Mouse (Mus musculus) heart, adult 18-20 months (tissue): ENCODE results near the gene Smad6. TPM values are rescaled to one million over a fixed set of nuclear protein-coding genes. Genes with fewer than 3 reads are reported as not detected.

Experiments
- DNase-seq, 2 experiments: peaks; one replicate each; pipeline ENCODE4 v3.0.0; 2021 to 2022; ENCODE audit warnings: mixed read lengths in 1 of 2
- total RNA-seq, 2 experiments: library from RNA; stranded (reverse); gene quantifications; 2 replicates each; pipeline ENCODE4 v1.2.3; 2021

Gene Smad6
- total RNA-seq, 2 experiments from 2014 or later, result 9.0 to 11.3 TPM

DNA sequence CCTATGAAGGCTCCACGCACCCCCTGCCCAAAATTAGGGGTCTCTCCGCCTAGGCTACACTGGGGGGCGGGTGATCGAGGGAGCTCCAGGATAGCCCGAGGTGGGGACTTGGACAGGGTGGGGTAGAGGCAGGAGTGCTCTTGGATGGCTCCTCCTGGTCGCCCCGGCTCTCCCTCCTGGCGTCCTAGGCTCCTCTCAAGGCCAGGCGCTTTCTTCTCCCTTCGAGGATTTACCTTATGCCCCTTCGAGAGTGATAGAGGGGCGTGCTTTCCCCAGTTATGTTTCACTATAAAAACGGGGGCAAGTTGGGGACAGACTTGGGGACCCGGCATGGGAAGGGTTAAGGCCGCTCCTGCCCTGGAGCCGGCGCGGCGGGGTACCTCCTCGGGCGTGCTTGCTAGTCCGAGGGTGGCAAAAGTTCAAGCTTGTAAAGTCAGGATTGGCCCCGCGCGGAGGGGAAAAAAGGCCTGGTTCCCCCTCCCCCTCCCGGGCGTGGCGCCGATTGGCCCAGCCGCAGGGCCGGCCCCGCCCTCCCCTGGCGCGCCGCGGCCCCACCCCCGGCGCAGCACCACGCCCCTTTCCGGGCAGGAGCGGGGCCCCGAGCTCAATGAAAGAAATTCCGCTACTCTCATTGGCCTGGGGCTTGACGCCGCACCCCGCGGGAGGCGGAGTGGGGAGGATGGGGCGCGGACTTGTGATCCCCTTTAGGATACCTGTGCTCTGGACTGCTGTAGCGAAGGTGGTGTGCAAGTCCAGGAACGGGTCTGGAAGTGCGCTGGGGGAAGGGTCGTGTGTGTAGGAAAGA lies 905 bp upstream of the Smad6 start:
- DNase-seq, result peak; percentile 97

DNA sequence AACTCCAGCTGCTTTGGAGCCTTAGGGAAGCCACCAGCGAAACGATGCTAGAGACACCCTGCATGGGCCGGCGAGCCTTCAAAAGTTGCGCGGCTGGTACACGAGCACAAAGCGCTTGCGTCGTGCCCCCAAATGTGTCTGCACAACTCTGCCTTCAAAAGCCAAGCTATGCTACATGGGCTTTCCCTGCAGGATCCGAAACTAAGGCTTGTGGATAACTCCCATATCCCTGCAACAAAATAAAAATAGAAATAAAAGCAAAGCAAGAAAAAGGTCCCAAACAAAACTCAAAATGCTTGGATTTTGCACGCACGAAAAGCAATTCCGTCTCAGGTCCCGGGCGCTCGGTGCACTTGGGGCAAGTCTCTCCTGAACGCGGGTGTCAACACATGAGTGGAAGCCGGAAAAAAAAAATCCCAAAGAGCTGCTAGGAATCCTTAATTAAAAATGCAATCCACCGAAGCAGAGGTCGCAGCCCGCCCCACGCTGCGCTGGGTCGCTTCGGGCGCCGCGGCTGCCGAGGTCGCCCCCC lies 474 bp downstream of the Smad6 start:
- DNase-seq, result no peak

DNA sequence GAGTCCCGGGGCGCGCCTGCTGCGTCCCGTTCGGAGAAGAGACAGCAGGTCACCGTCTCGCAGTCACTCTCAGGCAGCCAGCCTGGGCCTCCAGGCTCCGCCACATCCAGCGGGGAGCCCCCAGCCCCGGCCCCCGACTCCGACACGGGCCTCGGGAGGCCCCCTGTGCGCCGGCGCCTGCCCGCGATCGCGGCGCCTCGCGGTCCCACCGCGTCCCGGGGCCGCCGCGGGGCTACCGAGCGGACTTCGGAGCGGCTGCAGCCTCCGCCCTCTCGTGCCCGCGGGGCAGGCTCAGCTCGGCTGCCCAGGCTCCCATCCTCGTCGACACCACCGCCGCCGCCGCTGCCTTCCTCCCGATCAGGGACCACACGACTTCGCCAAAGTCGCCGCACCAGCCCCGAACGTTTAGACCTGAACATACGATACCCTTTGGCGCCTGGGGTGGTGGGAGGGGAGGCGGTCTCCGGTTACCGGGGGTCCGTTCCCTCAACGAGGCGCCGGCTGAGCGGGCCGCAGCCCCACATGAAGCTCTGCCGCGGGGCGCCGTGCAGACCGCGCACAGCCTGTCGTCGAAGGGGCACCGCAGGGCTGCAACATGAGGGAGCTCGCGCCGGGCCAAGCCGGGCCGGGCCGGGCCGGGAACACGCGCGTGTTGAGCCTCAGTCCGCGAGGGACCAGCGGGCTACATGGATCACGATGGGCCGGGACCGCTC lies 1.1 kb downstream of the Smad6 start:
- DNase-seq, result peak; percentile 32 to 64

DNA sequence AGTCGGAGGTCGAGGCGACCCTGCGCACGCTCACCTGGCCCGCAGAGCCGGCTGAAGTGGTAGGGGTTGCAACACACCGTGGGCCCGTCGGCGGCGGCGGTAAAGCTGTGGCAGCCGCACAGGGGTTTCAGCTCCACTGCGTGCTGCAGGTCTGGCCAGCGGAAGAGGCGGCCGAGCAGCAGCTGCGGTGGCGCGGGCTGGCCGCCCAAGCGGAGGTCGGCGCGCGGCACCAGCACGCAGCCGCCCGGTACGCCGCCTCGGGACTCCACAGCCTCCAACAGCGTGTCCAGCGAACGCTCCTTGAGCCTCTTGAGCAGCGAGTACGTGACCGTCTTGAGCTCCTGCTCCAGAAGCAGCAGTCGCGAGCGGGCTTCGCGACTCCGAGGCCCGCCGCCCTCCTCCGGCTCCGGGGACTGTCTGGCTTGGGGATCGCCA lies 1.7 kb downstream of the Smad6 start:
- peak; percentile 39 to 72 for DNase-seq

DNA sequence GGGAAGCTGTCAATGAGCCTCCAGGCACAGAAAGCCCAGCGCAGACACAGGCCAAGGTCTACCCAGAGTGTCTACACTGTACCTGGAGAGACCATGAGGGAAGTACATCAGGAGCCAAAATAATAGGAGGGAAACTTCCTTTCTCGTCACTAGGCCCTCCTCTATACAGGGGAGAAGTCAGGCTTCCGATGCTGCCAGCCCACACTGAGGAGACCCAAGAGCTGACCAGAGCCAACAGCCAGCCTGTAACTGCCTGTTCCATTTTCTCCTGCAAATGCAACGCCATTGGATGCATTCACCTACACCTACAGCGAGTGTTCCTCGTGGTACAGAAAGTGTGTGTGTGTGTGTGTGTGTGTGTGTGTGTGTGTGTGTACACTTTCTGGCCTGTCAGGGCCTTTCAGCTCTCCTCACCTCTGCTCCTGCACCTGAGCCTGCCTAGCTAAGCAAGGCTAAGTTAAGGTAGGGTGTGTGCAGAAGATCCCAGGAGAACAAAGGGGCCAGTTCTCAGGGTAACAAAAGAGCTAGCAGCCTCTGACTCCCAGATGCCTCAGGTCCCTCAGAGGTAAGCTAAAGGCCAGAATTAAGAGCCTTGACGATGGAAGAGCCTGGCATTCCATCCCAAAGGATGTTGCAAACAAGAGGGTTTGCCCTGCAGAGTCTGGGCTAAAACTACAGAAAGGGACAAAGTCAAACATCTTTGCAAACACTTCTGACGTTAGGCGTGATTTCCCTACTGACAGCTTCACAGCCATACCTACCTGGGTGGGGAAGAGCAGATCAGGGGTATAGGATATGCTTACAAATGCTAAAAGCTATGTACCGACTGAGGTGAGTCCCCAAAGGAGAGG lies 2.6 kb downstream of the Smad6 start:
- DNase-seq, result peak in 1 of 2 experiments; percentile 31

DNA sequence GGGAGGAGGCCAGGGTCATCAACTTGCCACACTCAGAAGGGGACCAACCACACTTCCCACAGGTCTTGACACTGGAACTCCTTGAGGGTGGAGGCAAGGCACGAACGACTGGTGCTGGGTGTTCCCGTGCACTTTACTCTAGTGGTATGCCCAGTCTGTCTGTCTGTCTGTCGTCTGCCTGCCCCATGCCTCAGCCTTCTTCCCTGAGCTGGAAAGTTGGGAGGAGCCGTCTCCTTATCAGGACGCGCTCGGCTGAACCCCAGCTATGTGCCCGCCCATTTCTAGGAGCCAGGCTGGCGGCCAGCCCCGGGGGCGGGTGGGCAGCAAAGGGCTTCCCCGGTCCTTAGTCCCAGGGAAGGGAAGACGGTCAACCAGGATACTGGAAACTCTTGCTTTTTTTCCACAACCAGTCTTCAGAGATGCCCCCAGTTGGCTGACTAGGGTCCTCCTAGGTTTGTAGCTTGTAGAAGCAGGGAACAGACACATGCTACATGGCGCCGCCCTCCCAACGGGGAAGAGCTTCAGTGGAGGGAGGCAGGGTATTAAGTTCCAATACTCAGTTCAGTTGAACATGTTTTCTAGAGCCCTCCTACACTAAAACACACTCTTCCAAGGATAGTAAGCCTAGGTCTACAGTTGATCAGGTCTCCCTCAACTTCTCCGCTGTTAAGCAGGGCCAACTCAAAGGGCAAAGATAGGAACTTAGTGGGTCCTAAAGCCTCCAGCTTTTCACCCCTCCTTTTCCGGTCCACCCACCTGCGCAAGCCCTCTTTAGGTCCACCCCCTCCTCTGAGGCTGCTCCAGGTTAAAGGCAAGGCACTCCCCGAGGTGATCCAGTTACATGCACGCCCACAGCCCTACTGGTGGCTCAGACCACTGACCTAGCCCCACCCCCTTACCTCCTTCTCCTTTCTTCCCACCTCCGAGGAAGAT lies 3.7 kb downstream of the Smad6 start:
- DNase-seq, result peak; percentile 71 to 75

DNA sequence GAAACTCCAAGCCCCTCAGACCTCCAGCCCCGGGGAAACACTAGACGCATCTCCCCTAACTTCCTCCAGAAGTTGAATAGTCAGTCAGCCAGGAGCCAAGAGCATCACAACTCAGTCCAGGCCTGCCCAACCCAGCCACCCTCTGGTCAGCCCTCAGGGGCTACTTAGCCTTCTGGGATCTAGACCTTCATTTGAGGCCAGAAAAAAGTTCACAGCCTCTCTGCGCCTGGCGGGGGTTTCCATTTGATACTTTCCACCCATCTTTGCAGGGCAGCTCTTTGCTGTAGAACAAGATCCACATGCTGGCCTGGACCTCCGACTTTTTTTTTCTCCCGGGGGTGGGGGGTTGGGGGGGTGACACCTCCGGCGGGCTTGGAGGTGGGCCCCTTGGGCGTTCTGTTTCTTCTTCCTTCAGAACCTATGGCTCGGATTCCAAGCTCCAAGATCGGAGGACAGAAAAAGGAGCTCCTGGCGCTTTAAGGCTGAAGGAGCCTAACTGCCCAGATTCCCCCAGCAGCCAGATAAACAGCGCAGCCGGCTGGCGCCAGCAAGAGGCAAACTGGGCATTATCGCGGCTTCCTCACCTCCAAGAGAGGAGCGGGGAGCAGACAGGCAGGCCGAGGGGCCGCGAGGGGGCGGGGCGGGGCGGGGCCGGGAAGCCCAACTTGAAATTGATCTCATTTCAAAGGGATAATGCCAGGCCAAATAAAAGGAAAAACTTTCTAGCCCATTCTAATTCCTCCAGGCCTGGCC lies 5.0 kb downstream of the Smad6 start:
- peak; percentile 65 to 72 for DNase-seq

DNA sequence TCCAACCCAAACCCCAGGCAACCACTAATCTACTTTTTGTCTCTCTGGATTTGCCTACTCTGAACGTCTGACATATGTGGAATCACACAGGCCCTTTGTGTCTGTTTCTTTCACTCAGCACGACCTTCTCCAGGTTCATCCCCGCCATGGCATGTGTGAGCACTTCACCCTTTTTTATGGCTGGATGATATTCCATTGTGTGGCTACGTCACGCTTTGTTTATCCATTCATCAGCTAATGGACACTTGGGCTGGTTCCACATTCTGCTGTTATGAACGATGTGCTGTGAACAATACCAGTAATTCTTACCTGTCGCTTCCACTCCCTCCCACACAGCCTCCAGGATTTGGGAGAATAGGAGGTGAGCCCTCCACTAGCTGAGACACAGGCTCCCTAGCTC lies 5.8 kb downstream of the Smad6 start:
- DNase-seq, result no peak

DNA sequence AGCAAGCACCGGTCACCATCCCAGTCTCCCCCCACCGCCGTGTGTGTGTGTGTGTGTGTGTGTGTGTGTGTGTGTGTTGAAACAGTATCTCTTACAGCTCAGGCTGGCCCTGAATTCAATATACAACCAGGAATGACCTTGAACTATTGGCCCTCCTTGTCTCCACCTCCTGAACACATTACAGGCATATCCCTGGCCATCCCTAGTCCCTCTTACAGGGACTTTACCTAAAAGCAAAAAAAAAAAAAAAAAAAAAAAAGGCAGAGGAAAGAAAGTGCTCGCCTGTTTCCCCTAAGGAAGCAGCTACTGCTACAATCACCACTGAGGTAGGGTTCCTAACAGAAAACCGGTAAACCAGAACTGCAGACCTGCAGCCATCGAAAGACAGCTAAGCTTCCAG lies 7.1 kb downstream of the Smad6 start:
- no peak for DNase-seq

DNA sequence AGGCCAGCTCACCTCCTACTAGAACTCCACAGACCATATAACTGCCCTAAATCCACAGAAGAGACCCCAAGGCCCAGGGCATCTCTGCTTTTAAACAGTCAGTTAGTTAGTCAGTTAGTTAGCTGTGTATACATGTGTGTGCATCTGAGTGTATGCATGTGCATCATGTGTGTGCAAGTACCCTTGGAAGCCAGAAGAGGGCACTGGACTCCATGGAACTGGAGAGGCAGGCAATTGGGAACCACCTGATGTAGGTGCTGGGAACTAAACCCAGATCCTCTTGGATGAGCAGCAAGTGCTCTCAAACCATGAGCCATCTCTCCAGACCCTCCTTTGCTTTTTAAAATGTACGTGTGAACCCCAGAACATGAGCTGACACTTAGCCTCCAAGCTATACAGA lies 10.5 kb downstream of the Smad6 start:
- DNase-seq, result no peak

DNA sequence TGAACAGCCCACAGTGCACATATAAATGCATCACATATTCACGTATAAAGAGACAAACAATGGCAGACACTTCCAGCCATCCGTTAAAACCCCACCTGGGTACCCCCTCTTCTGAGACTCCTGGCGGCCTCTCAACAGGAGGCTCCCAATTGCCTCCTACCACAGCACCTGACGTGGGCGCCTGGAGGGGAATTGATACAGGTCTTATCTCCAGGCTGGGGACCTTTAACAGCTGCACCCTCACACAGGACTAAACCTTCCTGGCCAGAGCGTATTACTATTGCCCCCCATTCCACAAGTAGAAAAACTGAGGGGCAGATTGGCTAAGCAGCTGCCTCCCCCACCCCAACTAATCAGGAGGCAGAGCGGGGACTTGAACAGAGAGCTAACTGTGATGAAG lies 18.9 kb downstream of the Smad6 start:
- no peak for DNase-seq

DNA sequence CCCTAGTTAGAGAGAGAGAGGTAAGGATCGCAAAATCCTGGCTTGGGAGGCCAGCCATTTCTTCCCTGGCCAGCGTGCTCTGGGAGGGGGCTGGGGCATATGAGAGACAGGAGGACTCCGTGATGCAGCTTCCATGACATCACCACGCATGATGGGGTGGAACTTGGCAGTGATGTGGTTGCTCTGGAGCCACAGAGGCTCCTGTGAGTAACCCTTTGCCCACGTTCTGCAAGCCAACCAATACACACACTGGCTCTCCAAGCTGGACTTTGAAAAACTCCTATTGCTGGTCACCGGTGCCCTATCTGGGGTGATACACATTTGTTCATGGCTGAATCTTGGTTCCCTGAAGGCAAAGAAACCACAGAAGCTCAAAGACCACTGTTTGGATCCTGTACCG lies 20.8 kb downstream of the Smad6 start:
- no peak for DNase-seq

DNA sequence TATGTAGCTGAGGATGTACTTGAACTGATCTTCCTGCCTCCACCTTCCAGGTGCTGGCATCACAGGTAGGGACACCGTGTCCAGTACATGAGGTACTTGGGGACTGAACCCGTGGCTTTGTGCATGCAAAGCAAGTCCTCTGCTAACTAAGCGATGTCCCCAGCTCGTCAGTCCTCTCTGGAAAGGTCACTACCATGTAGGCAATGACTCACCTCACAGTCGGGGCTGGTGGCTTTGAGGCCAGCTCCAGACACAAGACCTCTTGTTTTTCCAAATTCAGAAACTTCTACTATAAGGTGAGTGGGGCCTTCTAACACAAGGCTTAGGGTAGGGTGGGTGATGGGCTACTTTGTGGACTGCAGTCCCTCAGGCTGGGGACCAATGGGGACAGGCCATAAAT lies 21.8 kb downstream of the Smad6 start:
- DNase-seq, result no peak

DNA sequence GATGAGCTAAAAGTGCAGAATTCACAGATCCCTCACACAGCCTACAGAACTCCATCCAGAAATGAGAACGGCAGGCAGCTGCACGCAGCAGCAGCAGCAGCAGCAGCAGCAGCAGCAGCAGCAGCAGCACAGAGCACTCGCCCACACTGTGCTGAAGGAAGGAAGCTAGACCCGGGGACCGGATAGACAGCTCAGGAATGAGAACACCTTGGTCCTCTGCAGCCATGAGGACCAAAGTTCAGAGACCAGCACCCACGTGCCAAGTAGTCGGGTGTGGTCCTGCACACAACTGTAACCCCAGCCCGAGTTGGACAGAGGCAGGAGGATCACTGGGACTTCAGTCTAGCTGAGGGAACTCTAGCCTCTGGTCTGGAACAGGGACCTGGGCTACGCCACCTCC lies 22.7 kb downstream of the Smad6 start:
- DNase-seq, result no peak

DNA sequence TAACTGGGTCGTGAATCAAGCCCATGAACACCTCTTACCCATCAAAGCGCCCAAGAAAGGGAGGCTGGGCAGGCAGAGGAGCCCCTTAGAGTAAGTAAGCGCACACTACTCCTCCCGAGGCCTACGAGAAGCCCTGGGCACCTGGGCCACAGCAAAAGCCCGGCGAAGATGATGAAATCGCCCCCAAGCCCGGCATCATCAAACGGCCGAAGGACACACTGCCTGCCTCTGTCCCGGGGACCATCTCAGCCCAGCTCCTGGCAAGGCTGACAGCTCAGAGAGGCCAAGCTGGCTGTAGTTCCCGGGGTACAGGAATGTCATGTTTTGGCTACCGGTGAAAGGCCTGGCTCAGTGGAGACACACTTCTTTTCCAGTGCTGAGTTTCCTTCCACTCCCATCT lies 23.8 kb downstream of the Smad6 start:
- DNase-seq, result peak in 1 of 2 experiments; percentile 37

DNA sequence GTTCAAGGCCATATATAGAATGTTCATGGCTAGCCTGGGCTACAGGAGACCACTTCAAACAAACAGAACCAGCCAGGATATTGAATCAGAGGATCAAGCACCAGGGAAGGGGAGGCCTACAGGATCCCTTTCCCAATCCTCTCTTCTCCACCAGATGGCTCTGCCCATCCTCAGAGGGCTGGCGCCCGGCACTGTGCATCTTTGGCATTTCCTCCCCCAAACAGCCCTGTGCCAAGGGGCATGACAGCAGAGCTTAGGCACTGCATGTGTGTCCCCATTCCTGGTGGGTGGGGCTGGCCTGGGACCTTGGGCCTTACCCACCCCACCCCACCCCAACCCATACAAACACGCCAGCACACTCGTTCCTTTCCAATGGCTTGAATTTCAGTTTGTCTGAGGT lies 24.4 kb downstream of the Smad6 start:
- no peak for DNase-seq

DNA sequence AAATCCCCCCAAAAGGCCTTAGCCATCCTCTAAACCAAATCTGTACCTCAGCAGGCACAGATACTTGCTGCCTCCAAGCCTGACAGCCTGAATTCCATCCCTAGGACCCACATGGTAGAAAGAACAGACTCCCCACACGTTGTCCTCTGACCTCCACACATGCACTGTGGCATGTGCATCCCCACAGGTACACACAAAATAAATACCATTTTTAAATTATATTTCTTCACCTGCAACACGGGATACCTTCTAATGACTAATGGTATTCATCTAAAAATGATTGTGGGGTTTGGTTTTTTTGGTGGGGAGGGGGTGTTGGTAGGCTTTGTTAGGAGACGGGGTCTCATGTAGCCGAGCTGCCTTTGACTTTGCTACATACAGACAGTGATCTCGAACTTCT lies 28.6 kb downstream of the Smad6 start:
- DNase-seq, result no peak

DNA sequence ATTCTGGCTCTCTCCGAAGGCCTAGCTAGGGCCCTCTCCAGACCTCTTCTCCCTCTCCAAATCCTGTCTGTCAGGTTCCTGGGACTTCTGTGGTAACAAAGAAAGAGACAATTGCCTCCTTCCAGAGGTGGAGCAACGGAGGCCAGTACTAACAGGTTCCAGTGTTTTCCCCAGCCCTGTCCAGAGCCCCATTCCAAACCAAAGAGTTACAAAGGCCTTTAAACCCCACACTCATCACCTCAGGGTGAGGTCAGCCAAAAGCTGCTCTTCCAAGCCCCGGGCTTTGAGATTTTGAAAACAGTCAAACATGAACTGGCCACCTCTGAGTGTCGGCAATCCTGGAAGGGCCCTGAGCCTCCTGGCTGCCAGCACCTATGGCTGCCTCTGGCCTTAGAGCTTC lies 29.1 kb downstream of the Smad6 start:
- no peak for DNase-seq

DNA sequence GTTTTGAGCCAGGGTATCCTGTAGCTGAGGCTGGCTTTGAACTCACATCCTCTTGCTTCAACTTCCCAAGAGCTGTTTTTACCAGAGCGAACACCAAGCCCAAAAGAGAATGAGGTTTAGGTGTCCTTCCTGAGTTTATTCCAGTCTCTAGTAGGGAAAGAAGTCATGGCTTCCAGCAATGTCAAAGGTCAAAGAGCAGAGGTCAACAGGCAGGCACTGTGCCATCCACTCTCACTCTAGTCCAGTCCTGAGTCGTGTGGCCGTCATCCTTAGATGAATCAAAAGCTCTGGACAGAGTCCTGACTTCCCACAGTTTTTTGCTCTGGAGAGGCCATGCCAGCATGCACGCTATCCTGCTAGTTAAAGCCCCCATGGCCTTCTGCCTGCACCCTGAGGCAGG lies 30.7 kb downstream of the Smad6 start:
- no peak for DNase-seq

DNA sequence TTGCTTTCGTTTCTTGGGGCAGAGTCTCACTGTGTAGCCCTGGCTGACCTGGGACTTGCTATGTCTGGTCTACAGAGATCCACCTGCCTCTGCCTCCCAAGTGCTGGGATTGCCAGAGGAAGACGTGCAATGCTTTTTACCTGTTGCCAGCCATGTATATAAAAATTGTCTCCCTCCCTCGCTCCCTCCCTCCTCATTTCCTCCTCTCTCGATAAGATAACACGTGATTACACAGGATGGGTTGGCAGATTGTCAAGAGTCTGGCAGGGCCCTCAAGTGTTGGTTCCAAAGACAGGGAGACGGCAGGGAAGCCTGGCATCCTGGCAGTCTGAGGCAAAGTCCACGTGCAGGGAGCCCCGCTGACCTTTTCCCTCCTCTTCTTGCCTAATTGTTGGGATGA lies 32.2 kb downstream of the Smad6 start:
- no peak for DNase-seq

DNA sequence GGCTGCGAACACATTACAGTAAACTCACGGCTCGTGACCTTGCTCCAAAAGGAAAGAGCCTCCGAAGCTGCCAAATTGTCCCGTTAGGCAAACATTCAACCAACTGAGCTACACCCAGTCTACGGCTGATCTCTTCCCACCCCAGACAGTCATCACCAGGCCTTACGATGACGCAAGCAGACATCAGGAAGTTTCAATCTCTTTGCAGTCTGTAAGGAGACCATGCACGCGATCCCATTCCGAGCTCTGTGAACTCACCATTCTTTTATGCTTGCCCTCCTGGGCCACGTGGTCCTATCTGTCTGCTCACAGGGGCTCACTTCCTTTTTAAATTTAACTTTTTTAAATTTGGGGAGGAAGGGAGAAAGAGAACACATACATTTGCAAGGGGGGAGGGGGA lies 32.6 kb downstream of the Smad6 start:
- DNase-seq, result no peak
